Mouse (Mus musculus) kidney, postnatal 4 days (tissue): ENCODE measurements around the gene Eefsec.

ENCODE experiments used
- DNase-seq, 2 experiments: peaks; one replicate each; pipeline ENCODE4 v3.0.0; 2021; ENCODE audit warnings: mixed read lengths in 2 of 2

The Eefsec gene

DNA sequence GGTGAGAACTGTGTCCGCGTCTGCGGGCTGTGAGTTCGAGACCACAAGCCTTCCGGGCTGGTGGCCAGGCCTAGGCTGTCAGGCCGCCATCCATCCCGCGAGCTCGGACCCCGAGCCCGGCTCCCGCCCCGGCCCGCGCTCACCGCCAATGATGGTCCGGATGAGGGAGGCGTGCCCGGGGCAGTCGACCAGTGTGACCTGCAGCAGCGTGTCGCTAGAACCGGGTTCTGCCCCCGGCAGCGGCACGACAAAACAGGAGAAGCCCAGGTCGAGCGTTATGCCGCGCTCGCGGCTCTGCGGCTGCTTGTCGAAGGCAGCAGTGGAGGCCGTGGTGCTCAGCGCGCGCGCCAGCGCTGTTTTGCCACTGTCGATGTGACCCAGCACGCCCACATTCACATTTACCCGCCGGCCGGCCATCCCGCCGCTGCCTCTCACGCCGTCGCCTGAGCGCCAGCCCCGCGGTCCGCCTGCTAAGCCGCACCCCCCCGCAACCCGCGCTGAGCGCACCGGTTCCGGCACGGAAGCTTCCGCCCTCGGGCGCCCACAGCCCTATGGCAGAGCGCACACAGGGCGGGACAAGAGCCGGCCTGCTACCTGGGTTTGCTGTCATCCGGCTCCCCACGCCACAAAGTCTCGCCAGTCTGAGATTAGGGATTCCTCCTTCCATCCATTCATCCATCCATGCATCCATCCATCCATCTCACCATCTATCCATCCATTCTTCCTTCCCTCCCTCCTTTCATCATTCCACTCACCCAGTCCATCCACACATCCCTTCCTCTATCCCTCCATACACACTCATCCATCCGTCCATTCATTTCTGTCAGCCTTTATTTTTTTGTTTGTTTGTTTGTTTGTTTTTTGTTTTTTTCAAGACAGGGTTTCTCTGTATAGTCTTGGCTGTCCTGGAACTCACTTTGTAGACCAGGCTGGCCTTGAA is at the start of gene Eefsec:
Eefsec (minus strand) TSS at position 477 of the 940 bp plus-strand sequence.
- DNase-seq = peak; percentile 87 to 92

GRCm38 (mm10) chr6:88493712-88494111 is 47.4 kb upstream of the Eefsec start:
- no peak for DNase-seq

GRCm38 (mm10) chr6:88490629-88491354 is 44.5 kb upstream of the Eefsec start:
- DNase-seq = no peak

GRCm38 (mm10) chr6:88489834-88490233 is 43.5 kb upstream of the Eefsec start:
- DNase-seq = no peak

DNA sequence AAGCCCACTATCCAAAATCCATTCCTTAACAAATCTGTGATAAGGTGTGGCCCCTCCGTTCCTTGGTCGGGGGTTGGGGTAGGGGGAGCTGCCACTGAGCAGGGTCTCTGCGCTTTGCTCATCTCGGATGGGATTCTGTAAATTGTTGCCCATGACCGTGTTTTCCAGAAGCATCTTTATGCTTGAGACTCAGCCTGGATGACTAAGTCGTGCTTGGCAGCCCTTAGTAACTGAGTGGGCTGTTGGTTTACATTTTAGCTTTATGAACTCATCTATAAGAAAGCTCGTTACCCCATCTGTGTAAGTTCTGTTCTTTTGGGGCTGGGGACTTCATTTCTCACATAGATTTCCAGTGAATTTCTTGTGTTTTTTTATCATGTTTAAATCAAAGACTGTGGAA is 42.7 kb upstream of the Eefsec start:
- no peak for DNase-seq

- DNase-seq = peak; percentile 74 to 77
Observed at GRCm38 (mm10) chr6:88486893-88487292, 40.6 kb upstream of the Eefsec start.

GRCm38 (mm10) chr6:88485378-88485777 is 39.0 kb upstream of the Eefsec start:
- DNase-seq = no peak

- no peak for DNase-seq
Observed at GRCm38 (mm10) chr6:88483913-88484312, 37.6 kb upstream of the Eefsec start.

DNA sequence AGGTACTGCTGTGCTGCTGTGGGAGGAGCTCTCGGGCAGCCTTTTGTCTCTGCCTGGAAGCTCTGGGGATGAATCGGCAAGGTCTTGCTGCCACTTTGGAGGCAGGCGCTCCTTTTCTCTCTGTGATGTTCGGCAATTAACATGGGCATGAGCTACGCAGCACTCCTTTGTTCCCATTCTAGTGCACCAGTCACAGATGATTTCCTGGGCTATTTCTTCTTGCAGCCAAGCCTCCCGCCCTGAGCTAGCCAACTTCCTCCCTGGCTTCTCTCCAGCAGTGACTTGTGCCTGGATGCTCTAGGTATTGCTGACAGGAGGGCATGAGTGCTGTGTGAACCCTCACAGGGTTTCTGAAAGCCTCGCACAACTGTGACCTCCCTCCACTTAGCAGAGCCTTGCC is 36.8 kb upstream of the Eefsec start:
- peak in 1 of 2 experiments; percentile 38 for DNase-seq

- no peak for DNase-seq
Observed at GRCm38 (mm10) chr6:88480421-88480820, 34.1 kb upstream of the Eefsec start.

- DNase-seq = no peak
Observed at GRCm38 (mm10) chr6:88469878-88470277, 23.5 kb upstream of the Eefsec start.

DNA sequence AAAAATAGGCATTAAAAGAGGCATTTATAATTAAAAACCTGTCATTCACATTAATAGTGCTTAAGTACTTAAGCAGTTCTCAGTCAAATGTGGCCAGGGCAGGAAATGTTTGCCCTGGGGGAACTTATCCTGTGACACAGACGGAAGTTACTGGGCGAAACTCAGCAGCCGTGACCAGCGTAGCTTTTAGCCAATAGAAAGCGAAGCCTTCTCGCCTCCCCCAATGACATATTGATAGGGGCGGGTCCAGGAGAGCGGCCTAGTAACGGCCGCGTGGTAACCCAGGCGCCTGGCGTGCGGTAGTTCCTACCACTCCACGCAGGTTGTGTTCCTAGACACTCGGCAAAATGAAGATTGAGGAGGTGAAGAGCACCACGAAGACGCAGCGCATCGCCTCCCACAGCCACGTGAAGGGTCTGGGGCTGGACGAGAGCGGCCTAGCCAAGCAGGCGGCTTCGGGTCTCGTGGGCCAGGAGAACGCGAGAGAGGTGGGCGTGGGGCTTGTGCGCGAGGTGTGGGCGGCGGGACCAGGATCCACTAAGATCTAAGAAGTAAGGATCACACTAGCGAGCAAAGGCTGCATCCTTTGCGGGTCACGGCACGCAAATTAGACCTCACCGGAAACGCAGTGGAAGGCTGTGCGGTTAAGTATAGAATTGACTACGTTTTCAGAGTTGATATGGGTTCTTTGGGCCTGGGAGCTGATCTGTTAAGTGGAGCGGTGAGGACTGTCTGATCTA is 19.0 kb upstream of the Eefsec start, which contains the start of gene Ruvbl1:
Ruvbl1 (plus strand) TSS at position 229 of the 740 bp plus-strand sequence.
- peak; percentile 90 to 94 for DNase-seq

GRCm38 (mm10) chr6:88454545-88454944 is 8.2 kb upstream of the Eefsec start:
- no peak for DNase-seq

DNA sequence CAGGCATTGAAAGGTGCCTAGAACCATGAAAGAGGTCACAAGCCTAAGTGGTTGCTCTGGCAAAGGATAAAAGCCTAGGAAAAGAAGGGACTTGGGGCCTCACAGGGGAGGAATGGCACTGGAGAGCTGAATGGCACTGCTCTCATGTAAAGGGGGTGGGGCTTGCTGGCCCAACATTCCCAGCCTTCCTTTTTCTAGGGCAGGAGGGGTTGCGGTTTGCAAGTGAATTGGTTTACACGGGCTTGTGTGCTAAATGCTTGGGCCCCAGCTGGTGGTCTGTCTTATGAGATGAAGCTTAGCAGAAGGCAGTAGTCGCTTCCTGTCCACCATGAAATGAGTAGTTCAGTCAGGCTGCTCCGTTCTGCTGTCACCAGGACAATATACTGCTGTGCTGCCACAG is 1.1 kb upstream of the Eefsec start:
- DNase-seq = no peak

DNA sequence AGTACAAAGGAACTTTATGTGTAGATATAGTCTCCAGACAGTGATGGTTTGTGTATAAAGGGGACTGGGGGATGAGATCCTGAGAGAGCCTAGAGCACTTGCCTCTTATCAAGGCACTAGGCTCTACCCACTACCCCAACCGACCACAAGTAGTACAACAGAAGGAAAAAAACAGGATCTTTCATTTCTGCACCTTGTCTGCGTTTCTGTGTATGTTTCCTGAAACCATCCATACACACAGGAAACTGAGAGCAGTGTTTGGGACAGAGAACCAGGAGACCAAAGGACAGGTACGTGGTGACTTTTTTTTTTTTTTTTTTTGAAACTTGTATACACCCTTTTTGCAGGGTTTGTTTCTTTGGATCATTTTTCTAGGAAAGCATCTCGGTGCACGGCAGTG is 678 bp downstream of the Eefsec start:
- DNase-seq = no peak

- no peak for DNase-seq
Observed at GRCm38 (mm10) chr6:88444076-88444750, 2.1 kb downstream of the Eefsec start.

GRCm38 (mm10) chr6:88443446-88443845 is 2.9 kb downstream of the Eefsec start:
- DNase-seq = no peak

- DNase-seq = no peak
Observed at GRCm38 (mm10) chr6:88442551-88442950, 3.8 kb downstream of the Eefsec start.

DNA sequence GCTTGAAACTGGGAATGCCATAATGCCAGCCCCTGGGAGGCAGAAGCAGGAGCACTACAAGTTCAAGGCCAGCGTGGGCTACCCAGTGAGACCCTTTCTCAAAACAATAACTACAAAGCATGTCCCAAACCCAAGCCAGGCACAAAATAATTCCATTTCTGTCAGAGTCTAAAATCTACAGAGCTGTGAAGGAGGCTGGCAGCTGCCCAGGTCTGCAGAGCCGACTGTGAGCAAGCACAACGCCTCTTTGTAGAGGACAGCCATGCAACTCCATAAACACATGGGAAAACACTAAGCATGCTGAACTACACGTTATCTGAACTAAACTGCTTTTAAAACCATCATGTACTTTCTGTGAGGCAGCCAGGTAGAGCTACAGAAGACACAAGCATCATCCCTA is 7.3 kb downstream of the Eefsec start:
- no peak for DNase-seq

- DNase-seq = no peak
Observed at GRCm38 (mm10) chr6:88435609-88436008, 10.7 kb downstream of the Eefsec start.

- peak; percentile 66 to 76 for DNase-seq
Observed at GRCm38 (mm10) chr6:88431202-88431601, 15.1 kb downstream of the Eefsec start.

DNA sequence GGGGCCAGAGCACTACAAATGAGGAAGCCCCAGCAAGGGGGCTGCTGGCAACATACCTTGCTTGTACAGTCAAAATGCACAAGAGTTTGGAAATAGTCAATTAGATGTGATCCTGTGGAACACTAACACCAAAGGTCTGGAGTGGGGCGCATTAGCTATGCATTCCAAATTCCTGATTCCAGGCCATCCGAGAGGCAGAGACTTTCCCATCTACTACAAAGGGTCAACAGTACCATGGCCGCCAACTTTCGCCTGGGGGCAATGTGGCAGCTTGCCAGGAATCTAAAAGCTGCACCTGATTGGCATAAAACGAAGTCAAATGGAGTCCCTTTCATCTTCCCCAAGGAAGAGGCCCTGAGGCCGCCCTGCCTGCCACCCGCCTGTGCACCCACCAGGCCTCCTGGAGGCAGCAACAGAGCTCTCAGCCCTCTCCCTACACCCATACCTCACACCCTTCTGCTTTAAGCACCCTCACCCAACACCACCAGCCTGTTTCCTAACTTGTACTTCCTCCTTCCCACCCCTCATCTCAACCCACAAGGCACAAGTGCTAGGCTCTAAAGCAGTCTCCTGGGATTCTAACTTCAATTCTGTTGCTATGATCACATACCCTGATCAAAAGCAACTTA is 30.1 kb downstream of the Eefsec start:
- DNase-seq = peak; percentile 70 to 80
